Mouse (Mus musculus) cortical plate, adult 2 months (tissue): ENCODE measurements around the gene Evc2.

Source experiments
- CTCF ChIP-seq: fragments of 200-500 bp; IDR thresholded peaks from 2 replicates; pipeline ENCODE4 v1.5.1; 2011; ENCODE audit warnings: mild to moderate bottlenecking, control low read depth, low read length; ENCODE audit not compliant: insufficient read depth; ENCODE audit errors: extremely low read depth
- POLR2A ChIP-seq: fragments of 200-500 bp; IDR thresholded peaks from 2 replicates; pipeline ENCODE4 v1.6.1; 2011; ENCODE audit warnings: mild to moderate bottlenecking, low read length, control low read depth; ENCODE audit not compliant: insufficient read depth; ENCODE audit errors: extremely low read depth

GRCm38 (mm10) chr5:37320174-37320573 is 18.1 kb upstream of the Evc2 start:
- TF ChIP-seq CTCF: no peak
- TF ChIP-seq POLR2A: no peak
